Mouse (Mus musculus) cerebellum, adult 11-12 months (tissue): Measurements from ENCODE around the gene N4bp2l2.

ENCODE experiments used
- DNase-seq: peaks from one replicate; pipeline ENCODE4 v3.0.0; 2022

Gene N4bp2l2

DNA sequence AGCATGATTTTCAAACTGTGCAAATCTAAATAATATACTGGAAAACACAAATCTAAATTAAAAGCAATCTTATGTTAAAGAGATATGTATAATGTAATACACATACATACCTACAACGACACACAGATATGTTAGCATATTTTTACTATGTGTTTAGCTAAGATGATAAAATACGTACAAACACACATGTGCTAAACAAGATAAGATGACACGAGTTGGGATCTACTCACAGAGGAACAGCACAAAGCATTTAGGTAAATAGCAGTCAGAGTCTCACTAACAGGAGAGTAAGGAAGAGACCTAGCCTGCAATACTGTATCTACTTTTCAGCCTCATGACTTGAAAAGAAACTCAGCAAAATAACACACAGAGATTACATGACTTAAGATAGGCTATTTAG lies 24.5 kb downstream of the N4bp2l2 start:
- DNase-seq = no peak

DNA sequence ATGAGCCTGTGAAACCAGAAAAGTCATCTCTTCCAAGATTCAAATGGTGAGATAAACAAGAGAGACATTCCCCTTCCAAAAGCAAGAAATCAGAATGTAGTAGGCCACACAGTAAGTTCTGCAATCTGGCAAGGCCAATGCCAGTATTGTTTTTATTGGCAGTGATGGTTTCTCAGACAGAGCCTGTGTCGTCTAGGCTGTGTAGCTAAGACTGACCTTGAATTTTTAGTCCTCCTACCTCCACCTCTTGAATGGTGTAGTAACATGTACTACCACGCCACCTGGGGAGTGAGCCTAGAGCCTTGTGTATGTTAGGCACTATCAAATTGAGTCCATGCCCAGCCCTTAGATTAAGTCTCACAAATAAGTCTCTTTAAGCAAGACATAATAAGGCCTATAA lies 36.3 kb downstream of the N4bp2l2 start:
- no peak for DNase-seq

DNA sequence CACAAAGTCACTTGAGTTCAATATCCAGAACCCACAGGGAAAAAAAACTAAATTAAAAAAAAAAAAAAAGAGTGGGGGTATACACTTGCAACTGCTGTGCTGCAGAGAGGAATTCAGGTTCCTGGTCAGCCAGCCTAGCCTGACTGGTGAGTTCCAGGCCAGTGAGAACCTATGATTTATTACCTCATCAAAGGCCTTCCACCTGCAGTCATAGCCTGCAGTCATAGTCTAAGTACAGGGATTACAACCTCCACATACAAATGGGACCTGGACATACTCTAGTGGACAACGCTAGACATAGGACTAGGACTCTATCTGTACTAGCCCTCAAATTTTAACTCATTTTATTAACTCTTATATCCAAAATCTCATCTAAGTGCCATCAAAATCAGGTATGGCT lies 36.7 kb downstream of the N4bp2l2 start:
- DNase-seq = no peak

DNA sequence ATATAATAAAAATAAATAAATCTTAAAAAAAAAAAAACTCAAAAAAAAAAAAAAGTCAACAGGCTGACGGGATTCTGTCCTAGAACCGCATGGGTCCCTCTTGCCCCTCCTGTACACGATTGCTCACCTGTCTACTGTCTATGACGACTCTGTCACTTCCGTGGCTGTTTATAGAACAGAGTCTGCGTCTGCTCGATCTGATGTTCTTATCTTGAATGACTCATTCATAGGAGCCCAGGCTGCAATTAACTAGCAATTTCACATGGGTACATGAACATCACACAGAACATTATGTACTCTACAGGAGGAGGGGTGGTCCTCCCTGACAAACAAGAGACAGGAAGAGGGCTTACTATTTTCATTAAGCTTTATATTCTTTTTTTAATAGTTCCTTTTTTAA lies 40.5 kb downstream of the N4bp2l2 start:
- no peak for DNase-seq

DNA sequence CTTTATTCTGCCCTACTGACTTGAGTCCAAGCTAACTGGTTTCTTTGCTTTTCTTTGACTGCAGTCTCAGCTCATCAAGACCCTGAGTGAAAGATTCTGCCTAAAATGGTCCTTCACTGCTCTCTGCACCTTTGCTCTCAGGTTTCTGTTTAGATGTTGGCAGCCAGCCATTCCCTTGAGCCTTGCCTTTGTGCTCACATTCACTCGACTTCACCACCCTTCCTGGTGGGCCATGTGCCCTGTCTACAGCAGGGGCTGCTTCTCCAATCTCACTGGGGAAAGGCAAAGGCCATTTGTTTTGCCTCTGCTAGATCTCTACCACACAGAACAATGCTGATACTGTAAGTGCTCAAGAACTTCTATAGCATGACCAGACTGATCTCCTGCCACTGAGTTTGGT lies 43.2 kb downstream of the N4bp2l2 start:
- DNase-seq = no peak

DNA sequence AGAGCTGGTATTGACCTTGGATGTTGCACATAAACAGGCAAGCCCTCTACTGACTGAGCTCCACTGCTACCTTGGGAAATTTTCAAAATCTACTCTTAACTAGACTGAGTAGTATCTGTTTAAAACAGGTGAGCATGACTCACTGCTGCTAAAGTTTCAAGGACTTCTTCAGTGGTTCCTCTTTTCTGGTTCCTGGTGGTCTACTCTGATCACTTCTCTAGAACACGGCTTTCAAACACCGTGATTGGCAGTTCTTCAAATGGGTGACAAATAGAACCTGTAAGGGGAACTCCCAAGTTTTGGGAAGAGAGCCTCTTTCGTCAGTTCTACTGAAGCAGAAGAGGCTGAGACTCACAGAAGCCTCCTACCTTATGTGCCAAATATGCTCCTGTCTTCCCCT lies 44.4 kb downstream of the N4bp2l2 start:
- DNase-seq = no peak

DNA sequence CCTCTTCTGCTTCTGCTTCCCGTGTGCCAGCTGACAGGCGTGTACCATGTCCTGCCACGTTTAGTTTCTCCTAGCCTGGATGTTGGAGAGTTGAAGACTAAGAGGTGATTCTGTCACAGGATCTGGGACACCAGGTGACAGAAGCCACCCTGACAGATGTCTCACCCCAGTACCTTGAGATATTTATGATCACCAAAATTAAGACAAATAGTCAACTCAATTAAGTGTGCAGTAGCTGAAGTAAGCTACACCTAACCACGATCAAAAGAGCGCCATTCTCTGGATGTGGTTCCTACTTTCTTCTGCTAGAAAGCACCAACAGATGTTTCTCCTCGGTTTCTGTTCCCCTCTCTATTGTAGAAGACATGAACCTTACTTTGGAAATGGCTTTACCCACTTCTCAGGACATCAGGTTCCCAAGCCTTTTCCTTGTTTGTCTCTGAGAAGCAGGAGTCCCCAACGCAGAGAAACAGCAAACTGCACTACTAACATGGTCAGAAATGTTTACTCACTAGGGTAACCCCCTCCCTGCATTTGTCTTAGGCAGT lies 45.3 kb downstream of the N4bp2l2 start:
- no peak for DNase-seq

DNA sequence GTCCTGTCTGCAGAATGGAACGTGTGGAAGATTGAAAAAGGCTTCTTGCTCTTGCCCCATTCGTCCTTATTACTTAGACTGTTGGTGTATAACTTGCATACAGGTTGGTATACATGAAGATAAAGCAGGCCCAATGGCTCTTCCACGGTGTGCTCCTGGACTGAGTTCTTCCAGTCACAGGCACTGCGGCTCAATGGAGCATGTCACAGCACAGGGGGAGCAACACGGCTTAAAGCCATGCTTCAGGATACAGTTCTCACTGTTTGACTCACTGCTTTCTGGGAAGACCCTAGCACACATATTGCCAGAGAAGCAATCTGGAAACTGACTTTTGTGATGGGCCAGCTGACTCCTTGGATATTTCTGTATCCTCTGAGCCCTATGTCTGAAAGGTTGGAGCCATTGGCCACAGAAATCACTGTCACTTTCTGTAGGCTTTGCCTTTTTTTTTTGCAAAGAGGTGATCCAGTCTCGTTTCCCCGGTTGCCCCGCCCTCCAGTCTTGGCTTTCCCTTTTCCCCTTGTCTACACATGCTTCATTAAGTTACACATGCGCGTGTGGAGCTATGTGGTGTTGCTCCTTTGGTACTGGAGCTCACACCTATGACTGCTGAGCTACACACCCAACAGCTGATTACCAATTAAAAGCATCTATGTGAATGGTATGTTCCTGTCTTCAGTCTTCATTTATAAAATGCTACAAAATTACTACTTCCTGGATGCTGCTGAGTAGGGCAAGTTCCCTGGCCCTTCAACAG lies 47.2 kb downstream of the N4bp2l2 start:
- no peak for DNase-seq

DNA sequence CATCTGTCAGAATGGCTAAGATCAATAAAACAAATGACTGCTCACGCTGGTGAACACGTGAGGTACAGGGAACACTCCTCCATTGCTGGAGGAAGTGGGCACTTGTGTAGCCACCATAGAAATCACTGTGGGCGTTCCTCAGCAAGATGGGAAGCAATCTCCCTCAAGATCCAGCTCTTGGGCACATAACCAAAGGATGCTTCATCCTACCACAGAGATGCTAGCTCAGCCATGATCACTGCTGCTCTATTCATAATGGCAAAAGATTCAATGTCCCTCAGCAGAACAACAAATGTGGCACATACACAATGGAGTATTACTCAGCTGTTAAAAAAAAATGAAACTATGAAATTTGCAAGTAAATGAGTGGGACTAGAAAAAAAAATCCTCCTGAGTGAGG lies 49.3 kb downstream of the N4bp2l2 start:
- DNase-seq = no peak

DNA sequence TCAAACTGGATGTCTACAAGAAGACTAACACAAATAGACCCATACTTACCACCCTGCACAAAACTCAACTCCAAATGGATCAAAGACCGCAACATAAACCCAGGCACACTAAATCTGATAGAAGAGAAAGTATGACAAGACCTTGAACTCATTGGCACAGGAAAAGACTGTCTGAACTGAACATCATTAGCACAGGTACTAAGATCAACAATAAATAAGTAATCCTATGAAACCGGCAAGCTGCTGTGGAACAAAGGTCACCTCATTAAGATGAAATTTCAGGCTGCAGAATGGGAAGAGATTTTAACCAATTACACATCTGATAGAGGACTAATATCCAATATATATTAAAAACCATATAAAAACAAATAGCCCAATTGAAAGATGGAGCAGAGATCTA lies 49.8 kb downstream of the N4bp2l2 start:
- no peak for DNase-seq

DNA sequence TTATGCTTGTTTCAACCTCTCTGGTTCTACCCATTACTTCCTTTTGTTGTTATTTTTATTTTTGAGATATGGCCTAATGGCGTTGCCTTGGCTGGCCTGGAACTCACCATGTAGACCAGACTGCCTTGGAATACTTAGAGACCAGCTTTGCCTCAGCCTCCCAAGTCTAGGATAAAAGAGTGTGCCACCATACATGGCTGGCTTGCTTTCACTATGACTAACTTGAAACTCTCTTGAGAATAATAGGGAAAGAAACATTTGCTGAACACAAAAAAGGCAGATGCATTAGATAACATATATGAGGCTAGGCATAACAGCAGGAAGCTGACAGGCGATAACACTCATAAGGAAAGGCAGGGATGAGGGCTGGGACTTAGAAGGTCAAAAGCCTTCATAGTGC lies 51.9 kb downstream of the N4bp2l2 start:
- no peak for DNase-seq

DNA sequence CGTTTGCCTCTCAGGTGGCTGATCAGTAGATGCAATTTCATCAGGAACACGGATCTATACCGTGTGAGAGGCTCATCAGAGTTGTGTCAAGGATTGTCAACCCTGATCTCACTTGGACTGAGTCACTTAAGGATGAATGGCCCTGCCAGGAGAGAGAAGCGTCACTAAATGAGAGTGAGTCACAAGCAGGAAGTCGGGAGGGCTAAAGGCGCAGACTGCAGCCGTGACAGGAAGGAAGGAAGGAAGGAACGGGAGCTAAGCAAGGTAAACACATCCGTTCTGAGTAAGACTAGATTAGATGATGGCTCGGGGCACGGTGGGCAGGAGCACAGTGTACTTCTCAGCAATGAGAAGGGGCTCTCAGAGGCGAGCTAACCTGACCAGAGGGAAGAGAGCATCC lies 54.3 kb downstream of the N4bp2l2 start:
- DNase-seq = no peak

DNA sequence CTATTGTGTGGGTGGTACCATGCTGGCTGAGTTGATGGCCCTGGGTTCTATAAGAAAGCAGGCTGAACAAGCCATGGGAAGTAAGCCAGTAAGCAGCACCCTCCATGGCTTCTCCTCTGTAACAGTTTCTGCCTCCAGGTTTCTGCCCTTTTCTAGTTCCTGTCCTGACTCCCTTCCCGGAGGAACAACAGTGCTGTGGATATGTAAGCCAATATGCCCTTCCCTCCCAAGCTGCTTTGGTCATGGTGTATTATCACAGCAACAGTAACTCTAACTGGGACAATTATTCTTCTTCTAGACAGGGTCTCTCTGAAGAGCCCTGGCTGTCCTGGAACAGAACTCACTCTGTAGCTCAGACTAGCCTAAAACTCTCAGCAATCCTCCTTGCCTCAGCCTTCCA lies 54.8 kb downstream of the N4bp2l2 start:
- DNase-seq = no peak

DNA sequence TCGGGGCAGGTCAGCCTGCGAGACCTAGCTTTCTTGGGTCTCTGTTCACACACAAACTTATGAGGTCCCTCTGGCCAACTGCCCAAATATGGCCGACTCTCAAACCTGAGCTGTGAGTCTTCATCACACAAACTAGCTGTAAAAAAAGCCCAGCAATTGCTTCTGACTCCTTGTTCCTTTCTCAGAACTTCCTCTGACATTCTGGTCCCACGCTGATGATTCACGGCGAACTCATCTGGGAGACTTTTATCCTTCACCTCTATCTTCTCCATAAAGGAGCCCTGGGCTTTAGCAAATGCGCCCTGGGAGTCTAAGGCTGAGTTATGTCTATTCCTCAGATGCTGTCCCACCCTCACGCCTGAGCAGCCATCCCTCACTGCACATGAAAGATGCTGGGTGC lies 58.4 kb downstream of the N4bp2l2 start:
- DNase-seq = no peak

DNA sequence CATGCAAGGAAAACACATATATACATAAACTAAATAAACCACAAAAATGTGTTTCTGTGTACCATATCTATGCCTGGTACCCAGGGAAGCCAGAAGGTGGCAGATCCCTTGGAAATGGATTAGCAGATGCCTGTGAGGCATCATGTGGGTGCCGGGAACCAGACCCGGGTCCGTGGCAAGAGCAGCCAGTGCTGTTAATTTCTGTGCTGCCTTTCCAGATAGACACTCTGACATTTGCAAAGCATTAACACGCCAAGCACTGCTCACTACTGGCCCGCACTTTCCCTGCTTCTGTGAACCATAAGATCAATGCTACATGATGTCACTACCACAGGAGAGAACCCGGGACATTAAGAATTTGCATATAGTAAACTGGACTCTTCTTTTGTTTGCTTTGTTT lies 59.9 kb downstream of the N4bp2l2 start:
- no peak for DNase-seq

DNA sequence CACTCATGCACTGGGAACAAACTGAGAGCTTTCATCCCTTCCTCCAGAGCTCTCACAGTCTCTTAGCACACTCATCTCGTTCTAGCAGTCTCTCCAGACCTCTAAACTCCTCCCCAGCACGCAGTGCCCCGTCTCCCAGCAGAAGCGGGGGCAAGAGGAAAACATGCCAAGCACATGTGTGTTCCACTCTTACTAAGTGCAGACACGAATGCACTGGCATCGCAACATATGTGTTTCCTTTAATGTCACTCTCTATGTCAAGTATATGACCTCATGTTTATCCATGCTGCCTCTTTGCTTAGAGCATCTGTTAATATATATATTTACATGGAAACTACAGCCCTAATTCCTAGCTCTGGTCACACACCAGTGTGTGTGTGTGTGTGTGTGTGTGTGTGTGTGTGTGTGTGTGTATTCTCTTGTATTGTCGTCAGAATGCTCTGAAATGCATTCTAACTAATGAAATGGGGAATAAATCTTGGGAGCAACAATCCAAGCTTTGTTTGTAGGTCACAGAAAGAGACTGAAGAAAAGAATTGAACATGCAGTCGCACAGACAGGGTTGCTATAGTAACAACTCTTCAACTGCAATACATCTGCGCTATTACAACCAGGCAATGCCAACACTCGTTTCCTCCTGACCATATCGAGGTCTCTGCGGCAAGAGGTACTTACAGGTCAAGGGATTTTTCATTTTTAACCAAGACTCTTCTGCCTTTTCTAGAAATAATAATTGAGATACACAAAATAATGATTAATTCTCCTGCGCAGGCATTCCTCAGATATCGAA lies 64.3 kb downstream of the N4bp2l2 start:
- DNase-seq = no peak

DNA sequence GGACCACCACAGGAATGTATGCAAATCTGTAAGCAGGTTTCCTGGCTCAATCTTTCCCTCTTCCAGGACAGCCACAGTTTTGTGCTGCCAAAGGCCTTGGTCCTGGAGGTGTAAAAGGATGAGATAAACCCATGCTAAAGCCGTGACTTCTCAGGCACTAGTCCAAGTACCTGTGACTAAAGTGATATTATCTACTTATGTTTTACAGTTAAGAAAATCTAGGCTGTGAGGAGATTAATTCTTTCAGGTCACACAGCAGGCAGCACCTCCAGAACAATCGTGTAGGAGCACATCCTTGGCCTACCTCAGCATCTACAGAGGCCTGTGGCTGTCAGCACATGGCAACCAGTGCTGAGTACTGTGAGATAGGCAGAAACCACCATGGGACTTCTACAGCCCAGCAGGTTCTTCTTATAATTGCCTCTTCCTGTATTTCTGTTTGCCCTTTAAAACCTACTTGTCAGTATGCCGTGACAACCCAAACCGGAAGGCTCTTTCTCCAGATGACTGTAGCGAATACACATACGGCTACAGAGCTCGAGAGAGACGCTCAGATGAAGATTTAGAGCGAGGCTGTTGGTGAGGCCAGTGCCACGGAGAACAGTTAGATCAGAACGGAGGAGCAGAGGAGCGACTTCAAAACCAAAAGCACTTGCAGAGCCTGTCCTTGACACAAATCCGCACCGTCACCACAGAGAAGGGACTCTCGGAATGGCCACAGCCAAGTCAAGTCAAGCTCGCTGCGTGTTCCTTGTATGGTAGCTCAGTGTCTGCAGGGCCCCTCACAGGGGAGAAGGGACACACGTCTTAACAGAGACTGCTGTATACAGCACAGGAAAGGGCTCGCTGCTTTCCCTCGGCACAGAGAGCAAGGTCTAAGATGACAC lies 65.2 kb downstream of the N4bp2l2 start:
- no peak for DNase-seq

DNA sequence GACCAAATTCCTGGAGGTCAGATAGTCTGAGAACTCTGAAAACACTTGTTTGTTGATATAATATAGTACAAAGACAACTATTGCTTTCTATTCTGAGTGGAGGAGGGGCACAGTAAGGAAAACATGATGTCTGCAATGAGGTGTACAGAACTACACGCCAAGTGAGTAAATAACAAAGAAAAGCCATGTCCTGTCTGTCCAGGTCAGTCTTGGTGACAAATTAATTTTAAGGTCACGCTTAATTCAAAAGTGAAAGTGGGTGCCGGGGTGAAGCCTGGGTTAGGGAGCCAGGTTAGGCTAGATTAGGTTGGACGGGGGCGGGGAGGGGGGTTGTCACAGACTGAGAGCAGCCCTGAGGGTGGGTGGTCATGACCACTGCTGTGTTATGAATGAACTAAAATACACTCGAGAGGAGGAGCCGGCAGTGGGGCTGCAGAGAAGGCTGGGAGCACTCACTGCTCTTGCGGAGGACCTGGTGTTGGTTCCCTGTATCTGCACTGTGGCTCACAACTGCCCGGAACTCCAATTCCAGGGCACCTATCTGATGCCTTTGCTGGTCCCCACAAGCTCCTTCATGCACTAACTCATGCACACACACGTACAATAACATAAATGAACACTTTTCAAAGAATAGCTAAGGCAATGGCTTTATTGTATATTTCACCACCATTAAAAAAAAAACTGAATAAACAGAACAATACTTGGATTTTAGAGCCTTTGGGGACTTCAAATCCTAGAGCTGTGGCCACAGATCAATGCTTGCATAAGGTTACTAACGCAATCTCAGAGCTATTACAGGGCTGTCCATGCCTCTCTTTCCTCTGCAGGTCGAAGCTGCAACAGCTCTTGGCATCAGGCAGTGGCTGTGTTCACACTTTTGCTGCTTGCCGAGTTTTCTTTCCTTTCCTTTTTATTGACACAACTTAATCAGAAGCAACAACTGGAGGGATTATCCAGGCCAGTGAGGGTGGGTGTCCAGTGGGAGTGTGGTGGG lies 66.4 kb downstream of the N4bp2l2 start:
- no peak for DNase-seq

DNA sequence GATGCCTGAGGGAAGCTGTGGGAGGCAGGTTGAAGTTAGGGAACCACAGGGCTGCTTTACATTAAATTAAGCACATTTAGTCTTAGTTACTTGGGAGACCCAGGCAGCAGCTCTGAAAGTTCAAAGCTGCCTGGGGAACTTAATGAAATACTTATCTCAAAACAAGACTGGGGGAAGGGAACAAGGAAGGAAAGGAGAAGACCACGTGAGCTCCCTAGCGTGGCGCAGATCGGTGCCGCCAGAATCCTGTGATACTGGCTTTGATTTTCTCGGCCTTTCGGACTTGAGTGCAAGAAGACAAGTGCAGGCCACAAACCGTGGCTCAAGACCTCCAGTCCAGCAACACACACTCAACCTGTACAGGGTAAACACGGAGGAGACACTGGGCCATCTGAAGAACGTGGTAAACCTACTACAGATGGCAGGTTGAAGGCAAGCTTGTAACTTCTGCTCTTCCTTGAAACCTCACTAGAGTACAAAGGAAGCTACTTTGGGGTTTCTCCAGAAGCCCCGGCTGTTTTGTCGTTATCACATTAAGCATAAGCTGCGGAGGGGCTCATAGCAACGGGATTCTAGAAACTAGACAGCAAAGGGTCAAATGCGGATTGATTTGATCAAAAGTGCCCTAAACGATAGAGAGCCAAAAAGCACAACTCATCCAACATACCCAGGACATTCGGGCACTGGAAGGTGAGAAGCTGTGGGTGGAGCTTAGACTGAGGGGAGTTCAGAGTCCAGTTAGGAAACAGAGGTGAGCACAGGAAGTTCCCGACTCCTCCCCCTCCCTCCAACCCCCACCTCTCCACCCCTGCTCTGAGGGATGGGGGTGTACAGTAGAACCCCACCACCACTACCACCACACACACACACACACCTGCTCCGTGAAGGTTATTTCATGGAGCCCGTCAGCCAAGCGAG lies 67.5 kb downstream of the N4bp2l2 start:
- no peak for DNase-seq

DNA sequence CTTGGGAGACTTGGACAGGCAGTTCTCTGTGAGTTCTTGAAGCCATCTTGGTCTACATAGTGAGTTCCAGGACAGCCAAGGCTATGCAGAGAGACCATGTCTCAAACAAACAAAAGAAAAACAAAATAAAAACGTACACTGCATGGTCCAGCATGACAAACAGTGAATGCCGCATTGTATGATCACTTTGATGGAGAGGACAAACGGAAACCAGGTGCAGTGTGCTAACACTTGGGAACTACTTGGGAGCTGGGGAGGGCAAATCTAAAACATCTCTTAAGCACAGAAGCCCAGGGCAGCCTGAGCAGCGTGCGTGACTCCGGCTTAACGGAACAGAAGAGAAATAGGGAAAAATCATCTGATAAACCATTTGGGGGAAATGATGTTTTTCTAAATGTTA lies 68.9 kb downstream of the N4bp2l2 start, which contains the start of gene N4bp2l1:
TSS of gene N4bp2l1 (minus strand) at position 101 of the 400 bp plus-strand sequence.
- DNase-seq = no peak
